Mouse (Mus musculus): ENCODE results near the gene March1.
"Not testable (repeated sequence)": the region's sequence is repeated elsewhere in the genome, so short reads cannot be mapped to it uniquely, and the experiment has no call there.

Gene March1

GRCm38 (mm10) chr8:66415234-66415633 is 797.5 kb downstream of the March1 start:
- no peak for DNase-seq (ENCODE audit: low spot score in 2 of 2)

GRCm38 (mm10) chr8:66417591-66417990 is 799.9 kb downstream of the March1 start:
- DNase-seq (ENCODE audit: low spot score in 2 of 2), result not testable (repeated sequence)

GRCm38 (mm10) chr8:66430639-66431038 is 812.9 kb downstream of the March1 start:
- DNase-seq (ENCODE audit: low spot score in 2 of 2), result no peak

GRCm38 (mm10) chr8:66433577-66433976 is 815.9 kb downstream of the March1 start:
- DNase-seq (ENCODE audit: low spot score in 2 of 2), result no peak

GRCm38 (mm10) chr8:66436804-66437203 is 819.1 kb downstream of the March1 start:
- no peak for DNase-seq (ENCODE audit: low spot score in 2 of 2)

GRCm38 (mm10) chr8:66437929-66438328 is 820.2 kb downstream of the March1 start:
- DNase-seq (ENCODE audit: low spot score in 2 of 2), result no peak

- no peak for DNase-seq (ENCODE audit: low spot score in 2 of 2)
These were observed 820.8 kb downstream of the March1 start for GRCm38 (mm10) chr8:66438468-66438867.

- no peak for DNase-seq (ENCODE audit: low spot score in 2 of 2)
These were observed 823.4 kb downstream of the March1 start for GRCm38 (mm10) chr8:66441123-66441522.

- no peak for DNase-seq (ENCODE audit: low spot score in 2 of 2)
These were observed 825.1 kb downstream of the March1 start for GRCm38 (mm10) chr8:66442778-66443177.

- DNase-seq (ENCODE audit: low spot score in 2 of 2), result no peak
These were observed 826.4 kb downstream of the March1 start for GRCm38 (mm10) chr8:66444141-66444540.

- no peak for DNase-seq (ENCODE audit: low spot score in 2 of 2)
These were observed 827.7 kb downstream of the March1 start for GRCm38 (mm10) chr8:66445351-66445750.

- peak in 1 of 2 experiments; percentile 60 for DNase-seq (ENCODE audit: low spot score in 2 of 2)
These were observed 833.0 kb downstream of the March1 start for GRCm38 (mm10) chr8:66450691-66451090.

GRCm38 (mm10) chr8:66457057-66457456 is 839.4 kb downstream of the March1 start:
- no peak for DNase-seq (ENCODE audit: low spot score in 2 of 2)

- no peak for DNase-seq (ENCODE audit: low spot score in 2 of 2)
These were observed 852.1 kb downstream of the March1 start for GRCm38 (mm10) chr8:66469821-66470220.

- no peak for DNase-seq (ENCODE audit: low spot score in 2 of 2)
These were observed 859.2 kb downstream of the March1 start for GRCm38 (mm10) chr8:66476880-66477279.

GRCm38 (mm10) chr8:66486084-66486763 is 868.5 kb downstream of the March1 start, which contains the start of gene Tma16:
Gene Tma16 (minus strand): TSS chr8:66486530.
- DNase-seq (ENCODE audit: low spot score in 2 of 2), result peak; percentile 72 to 78

- DNase-seq (ENCODE audit: low spot score in 2 of 2), result no peak
These were observed 870.9 kb downstream of the March1 start for GRCm38 (mm10) chr8:66488556-66488955.

- DNase-seq (ENCODE audit: low spot score in 2 of 2), result no peak
These were observed 872.9 kb downstream of the March1 start for GRCm38 (mm10) chr8:66490624-66491023.

- no peak for DNase-seq (ENCODE audit: low spot score in 2 of 2)
These were observed 876.8 kb downstream of the March1 start for GRCm38 (mm10) chr8:66494496-66494895.

GRCm38 (mm10) chr8:66495726-66496125 is 878.0 kb downstream of the March1 start:
- DNase-seq (ENCODE audit: low spot score in 2 of 2), result peak; percentile 34 to 81

GRCm38 (mm10) chr8:66496998-66497577 is 879.4 kb downstream of the March1 start:
- DNase-seq (ENCODE audit: low spot score in 2 of 2), result no peak

- DNase-seq (ENCODE audit: low spot score in 2 of 2), result no peak
These were observed 885.7 kb downstream of the March1 start for GRCm38 (mm10) chr8:66503381-66503780.

GRCm38 (mm10) chr8:66511537-66511936 is 893.8 kb downstream of the March1 start, which contains the start of gene Tktl2:
Gene Tktl2 (plus strand): TSS chr8:66511756.
- no peak for DNase-seq (ENCODE audit: low spot score in 2 of 2)
